Mouse (Mus musculus): ENCODE data around the gene Olfr64. TPM values are rescaled to one million over a fixed set of nuclear protein-coding genes. Genes with fewer than 3 reads are reported as not detected.

The Olfr64 gene
- total and polyA plus RNA-seq, 3 experiments: not detected

- H3K4me3 ChIP-seq (ENCODE audit: control insufficient read depth in 1 of 2, insufficient read depth in 1 of 2, low read depth in 2 of 2, low read length in 2 of 2): peak overlapping the region in 1 of 2 experiments; percentile 30; a peak in 2 of 4 replicates
Measured at GRCm38 (mm10) chr7:103859076-103859475, 35.2 kb downstream of the Olfr64 start.

GRCm38 (mm10) chr7:103854669-103855068 is 39.6 kb downstream of the Olfr64 start:
- DNase-seq (ENCODE audit: low read depth, low spot score): peak; percentile 70
- peaks cover 0 to 24% of the 10 kb centered on the region in 2 experiments; a peak in 2 of 4 replicates for H3K36me3 ChIP-seq (ENCODE audit: control insufficient read depth in 1 of 2, insufficient read depth in 2 of 2, low read length in 2 of 2)
- H3K79me2 ChIP-seq (ENCODE audit: control insufficient read depth, insufficient read depth, low read length, poor library complexity): no peaks in the 10 kb centered on the region
- no peak overlapping the region for H3K27ac ChIP-seq (ENCODE audit: control insufficient read depth, low read depth, low read length)
- no peak overlapping the region for H3K4me3 ChIP-seq (ENCODE audit: control insufficient read depth in 1 of 2, insufficient read depth in 1 of 2, low read depth in 2 of 2, low read length in 2 of 2)
- TF ChIP-seq ETS1 (IDR thresholded peaks at IDR 0.05; ENCODE audit: low read depth, low read length) (peak; percentile 89), UBTF (IDR thresholded peaks at IDR 0.05; ENCODE audit: borderline replicate concordance, insufficient read depth, low read depth, low read length) (no peak), MYC (IDR thresholded peaks at IDR 0.05; ENCODE audit: low read depth, low read length) (0 out of 2 replicates have a peak, but pooled peaks have one; percentile 35), GATA1 (IDR thresholded peaks at IDR 0.05; ENCODE audit: low read depth, low read length) (peak; percentile 86), MAFK (IDR thresholded peaks at IDR 0.05; ENCODE audit: borderline replicate concordance, low read depth, low read length) (peak; percentile 67; the same call in 1 of the 2 replicates), MXI1 (IDR thresholded peaks at IDR 0.05; ENCODE audit: low read depth, low read length) (no peak), MEF2A (IDR thresholded peaks at IDR 0.05; ENCODE audit: extremely low read depth, insufficient replicate concordance, low read depth, low read length, poor library complexity, severe bottlenecking) (peak; percentile 44; the same call in 1 of the 2 replicates), RCOR1 (IDR thresholded peaks at IDR 0.05; ENCODE audit: low read depth, low read length) (peak; percentile 98), KAT2A (conservative IDR thresholded peaks at IDR 0.05; ENCODE audit: low read depth, low read length) (peak; percentile 23; the same call in 1 of the 2 replicates), TAL1 (IDR thresholded peaks at IDR 0.05; ENCODE audit: low read length) (peak; percentile 71), EP300 (IDR thresholded peaks at IDR 0.05; ENCODE audit: low read depth in 1 of 2, low read length in 2 of 2) (peak; percentile 89 to 91), GABPA (IDR thresholded peaks at IDR 0.05; ENCODE audit: low read depth, low read length) (no peak), TCF12 (IDR thresholded peaks at IDR 0.05; ENCODE audit: low read depth, low read length) (peak; percentile 95)
- H3K4me1 ChIP-seq (ENCODE audit: control insufficient read depth in 1 of 2, insufficient read depth in 2 of 2, low read length in 2 of 2): peaks cover 9 to 24% of the 10 kb centered on the region in 2 experiments
- no peak overlapping the region for H3K9ac ChIP-seq (ENCODE audit: control insufficient read depth, low read depth, low read length, poor library complexity, severe bottlenecking)
- no peaks in the 10 kb centered on the region for H3K9me3 ChIP-seq (replicated peaks; ENCODE audit: insufficient read depth, low read length)
- no peaks in the 10 kb centered on the region for H3K27me3 ChIP-seq (ENCODE audit: control insufficient read depth in 1 of 2, insufficient read depth in 2 of 2, low read length in 2 of 2)

More at GRCm38 (mm10) chr7:103859076-103859475, 35.2 kb downstream of the Olfr64 start:
- peak overlapping the region; percentile 39 for H3K9ac ChIP-seq (ENCODE audit: control insufficient read depth, low read depth, low read length, poor library complexity, severe bottlenecking)
- TF ChIP-seq TAL1 (IDR thresholded peaks at IDR 0.05; ENCODE audit: low read length) (peak; percentile 86), GATA1 (IDR thresholded peaks at IDR 0.05; ENCODE audit: low read depth, low read length) (peak; percentile 93), CHD2 (IDR thresholded peaks at IDR 0.05; ENCODE audit: low read length) (0 out of 2 replicates have a peak, but pooled peaks have one; percentile 9), ZKSCAN1 (IDR thresholded peaks at IDR 0.05; ENCODE audit: low read depth, low read length) (no peak), MXI1 (IDR thresholded peaks at IDR 0.05; ENCODE audit: low read depth, low read length) (peak; percentile 51; the same call in 1 of the 2 replicates), MAZ (IDR thresholded peaks at IDR 0.05; ENCODE audit: low read depth, low read length) (peak; percentile 60; the same call in 1 of the 2 replicates), ETS1 (IDR thresholded peaks at IDR 0.05; ENCODE audit: low read depth, low read length) (peak; percentile 91), E2F4 (IDR thresholded peaks at IDR 0.05; ENCODE audit: borderline replicate concordance, low read depth, low read length) (no peak), HCFC1 (IDR thresholded peaks at IDR 0.05; ENCODE audit: low read depth, low read length) (0 out of 2 replicates have a peak, but pooled peaks have one; percentile 26), JUND (IDR thresholded peaks at IDR 0.05; ENCODE audit: low read depth, low read length) (peak; percentile 52; the same call in 1 of the 2 replicates), MYB (IDR thresholded peaks at IDR 0.05; ENCODE audit: low read depth, low read length) (no peak), ZMIZ1 (IDR thresholded peaks at IDR 0.05; ENCODE audit: low read depth, low read length) (peak; percentile 83), MYC (IDR thresholded peaks at IDR 0.05; ENCODE audit: low read depth, low read length) (peak; percentile 64; the same call in 1 of the 2 replicates), EP300 (IDR thresholded peaks at IDR 0.05; ENCODE audit: low read depth in 1 of 2, low read length in 2 of 2) (peak; percentile 86 to 90), NRF1 (IDR thresholded peaks at IDR 0.05; ENCODE audit: insufficient read depth, low read depth, low read length, poor library complexity, severe bottlenecking) (no peak), RCOR1 (IDR thresholded peaks at IDR 0.05; ENCODE audit: low read depth, low read length) (peak; percentile 81), SIN3A (IDR thresholded peaks at IDR 0.05; ENCODE audit: low read length) (peak; percentile 79), TCF12 (IDR thresholded peaks at IDR 0.05; ENCODE audit: low read depth, low read length) (peak; percentile 89), TBP (IDR thresholded peaks at IDR 0.05; ENCODE audit: low read depth, low read length) (0 out of 2 replicates have a peak, but pooled peaks have one; percentile 43), POLR2AphosphoS2 (IDR thresholded peaks at IDR 0.05; ENCODE audit: low read length) (no peak), GABPA (IDR thresholded peaks at IDR 0.05; ENCODE audit: low read depth, low read length) (0 out of 2 replicates have a peak, but pooled peaks have one; percentile 61), POLR2AphosphoS5 (IDR thresholded peaks at IDR 0.05; ENCODE audit: borderline replicate concordance, low read depth, low read length) (no peak), POLR2A (IDR thresholded peaks at IDR 0.05; ENCODE audit: control insufficient read depth in 1 of 2, insufficient read depth in 1 of 2, low read depth in 1 of 2, low read length in 2 of 2, poor library complexity in 1 of 2) (no peak), BHLHE40 (IDR thresholded peaks at IDR 0.05; ENCODE audit: borderline replicate concordance, low read depth, low read length) (0 out of 2 replicates have a peak, but pooled peaks have one; percentile 17)
- DNase-seq (ENCODE audit: low read depth, low spot score): peak; percentile 90
- no peaks in the 10 kb centered on the region for H3K27me3 ChIP-seq (ENCODE audit: control insufficient read depth in 1 of 2, insufficient read depth in 2 of 2, low read length in 2 of 2)
- peaks cover 11 to 32% of the 10 kb centered on the region in 2 experiments for H3K4me1 ChIP-seq (ENCODE audit: control insufficient read depth in 1 of 2, insufficient read depth in 2 of 2, low read length in 2 of 2)
- H3K79me2 ChIP-seq (ENCODE audit: control insufficient read depth, insufficient read depth, low read length, poor library complexity): no peaks in the 10 kb centered on the region
- H3K36me3 ChIP-seq (ENCODE audit: control insufficient read depth in 1 of 2, insufficient read depth in 2 of 2, low read length in 2 of 2): peaks cover 0 to 48% of the 10 kb centered on the region in 2 experiments; a peak in 2 of 4 replicates
- H3K27ac ChIP-seq (ENCODE audit: control insufficient read depth, low read depth, low read length): peak overlapping the region; percentile 96
- no peaks in the 10 kb centered on the region for H3K9me3 ChIP-seq (replicated peaks; ENCODE audit: insufficient read depth, low read length)
